Mouse (Mus musculus) brain, embryonic 14.5 days (tissue): Measurements from ENCODE around the gene Cyth1.

Source experiments
- CTCF ChIP-seq: fragments of 200-500 bp; IDR thresholded peaks from 2 replicates; pipeline ENCODE4 v1.5.1; 2012; ENCODE audit warnings: inconsistent platforms, mild to moderate bottlenecking, moderate library complexity, borderline replicate concordance; ENCODE audit not compliant: insufficient read depth, insufficient read length; ENCODE audit errors: extremely low read depth
- POLR2A ChIP-seq: fragments of 200-500 bp; IDR thresholded peaks from 2 replicates; pipeline ENCODE4 v1.6.1; 2012; ENCODE audit warnings: mild to moderate bottlenecking, inconsistent platforms, borderline replicate concordance; ENCODE audit not compliant: poor library complexity, insufficient read depth, insufficient read length, severe bottlenecking; ENCODE audit errors: extremely low read depth

GRCm38 (mm10) chr11:118193390-118194147 lies 54.8 kb downstream of the Cyth1 start:
- TF ChIP-seq CTCF (no peak), POLR2A (no peak)
